Mouse (Mus musculus): ENCODE results near the gene Ftsj3.

- TF ChIP-seq CTCF (IDR thresholded peaks at IDR 0.05; ENCODE audit: low read depth, low read length) (no peak), POLR2A (IDR thresholded peaks at IDR 0.05; ENCODE audit: extremely low read depth, insufficient read depth, low read length) (no peak)
Observed at GRCm38 (mm10) chr11:106264988-106265387, 9.1 kb upstream of the Ftsj3 start.

All from liver, adult 2 months (tissue).